Mouse (Mus musculus) stomach, postnatal 0 days (tissue): ENCODE measurements around the gene Itpr3. TPM values are rescaled to one million over a fixed set of nuclear protein-coding genes. Genes with fewer than 3 reads are reported as not detected.

Experiments
- ATAC-seq: fragments of 200-750 bp; cut with Nextera tagmentation; 2 replicates; pipeline ENCODE4 v1.8.0; 2017; ENCODE audit not compliant: low FRiP score, low TSS enrichment
- DNase-seq: peaks from one replicate; pipeline ENCODE4 v3.0.0-alpha.2; 2016; ENCODE audit warnings: low spot score
- H3K27ac ChIP-seq: fragments of 300-500 bp; sonication (generic); replicated peaks from 2 replicates; pipeline ENCODE4 v1.5.1; 2014; ENCODE audit warnings: mild to moderate bottlenecking, control low read depth
- H3K27me3 ChIP-seq: fragments of 300-500 bp; sonication (generic); 2 replicates; pipeline ENCODE4 v1.6.1; 2014; ENCODE audit warnings: low read length; ENCODE audit not compliant: control insufficient read depth, insufficient read depth
- H3K36me3 ChIP-seq: fragments of 300-500 bp; sonication (generic); 2 replicates; pipeline ENCODE4 v1.6.1; 2014; ENCODE audit warnings: low read length, mixed read lengths; ENCODE audit not compliant: control insufficient read depth, insufficient read depth
- H3K4me1 ChIP-seq: fragments of 300-500 bp; sonication (generic); replicated peaks from 2 replicates; pipeline ENCODE4 v1.6.1; 2014; ENCODE audit warnings: antibody characterized with exemption; ENCODE audit not compliant: control insufficient read depth, insufficient read depth
- H3K4me2 ChIP-seq: fragments of 300-500 bp; sonication (generic); replicated peaks from 2 replicates; pipeline ENCODE4 v1.6.1; 2014; ENCODE audit warnings: low read depth, mild to moderate bottlenecking, control low read depth, moderate library complexity
- H3K4me3 ChIP-seq: fragments of 300-500 bp; sonication (generic); 2 replicates; pipeline ENCODE4 v1.5.1; 2014; ENCODE audit warnings: low read depth, low read length, control low read depth
- H3K9ac ChIP-seq: fragments of 300-500 bp; sonication (generic); 2 replicates; pipeline ENCODE4 v1.6.1; 2014; ENCODE audit warnings: mild to moderate bottlenecking, low read length, control low read depth, mixed read lengths
- H3K9me3 ChIP-seq: fragments of 300-500 bp; sonication (generic); 2 replicates; pipeline ENCODE4 v1.6.1; 2016; ENCODE audit warnings: low read length; ENCODE audit not compliant: control insufficient read depth
- CTCF ChIP-seq: IDR thresholded peaks from 2 replicates; pipeline ENCODE4 v1.5.1; 2016; ENCODE audit warnings: antibody characterized with exemption, low read depth, mild to moderate bottlenecking, moderate library complexity
- EP300 ChIP-seq: optimal IDR thresholded peaks from 2 replicates; pipeline ENCODE3; 2016; ENCODE audit warnings: antibody characterized with exemption
- WGBS: fragments of 180-500 bp; shearing (Covaris S2); extraction: QIAGEN DNeasy Blood & Tissue Kit; methylation state at CpG from one replicate; pipeline ENCODE4 v1.1.7; 2014; 5-methylcytosine and 5-hydroxymethylcytosine counted together
- polyA plus RNA-seq: library from polyadenylated mRNA; unstranded; fragments of >200 nt; fragmentation: Nextera tagmentation; extraction: Ambion mirVana; gene quantifications from 2 replicates; pipeline ENCODE4 v1.2.1, GENCODE M21; 2015

Gene Itpr3
- polyA plus RNA-seq, 1 experiment from 2014 or later = 5.9 TPM

- peaks cover 2% of the 10 kb centered on the region; the same call in 1 of the 2 replicates for H3K4me1 ChIP-seq
Observed at GRCm38 (mm10) chr17:27128189-27128588, 71.1 kb downstream of the Itpr3 start.

GRCm38 (mm10) chr17:27129291-27129690, 72.2 kb downstream of the Itpr3 start:
- DNase-seq (no peak), ATAC-seq (no peak)
- TF ChIP-seq EP300 = no peak
- TF ChIP-seq CTCF = no peak
- Histone ChIP-seq H3K27me3 (no peaks in the 10 kb centered on the region), H3K4me2 (no peak overlapping the region), H3K4me3 (no peak overlapping the region), H3K36me3 (no peaks in the 10 kb centered on the region), H3K27ac (no peak overlapping the region), H3K9ac (no peak overlapping the region), H3K4me1 (peaks cover 3% of the 10 kb centered on the region; the same call in 1 of the 2 replicates), H3K9me3 (no peaks in the 10 kb centered on the region)
- 64% methylated on average over 13 of the region's 13 CpGs for WGBS

More at GRCm38 (mm10) chr17:27128189-27128588, 71.1 kb downstream of the Itpr3 start:
- H3K27me3 ChIP-seq = no peaks in the 10 kb centered on the region
- no peak overlapping the region for H3K4me3 ChIP-seq
- H3K9ac ChIP-seq = no peak overlapping the region
- ATAC-seq = no peak
- DNase-seq = no peak
- H3K27ac ChIP-seq = no peak overlapping the region
- no peak overlapping the region for H3K4me2 ChIP-seq
- WGBS = 92% methylated on average over 5 of the region's 5 CpGs
- no peak for TF ChIP-seq CTCF
- no peak for TF ChIP-seq EP300
- no peaks in the 10 kb centered on the region for H3K9me3 ChIP-seq
- peaks cover 9% of the 10 kb centered on the region for H3K36me3 ChIP-seq

DNA sequence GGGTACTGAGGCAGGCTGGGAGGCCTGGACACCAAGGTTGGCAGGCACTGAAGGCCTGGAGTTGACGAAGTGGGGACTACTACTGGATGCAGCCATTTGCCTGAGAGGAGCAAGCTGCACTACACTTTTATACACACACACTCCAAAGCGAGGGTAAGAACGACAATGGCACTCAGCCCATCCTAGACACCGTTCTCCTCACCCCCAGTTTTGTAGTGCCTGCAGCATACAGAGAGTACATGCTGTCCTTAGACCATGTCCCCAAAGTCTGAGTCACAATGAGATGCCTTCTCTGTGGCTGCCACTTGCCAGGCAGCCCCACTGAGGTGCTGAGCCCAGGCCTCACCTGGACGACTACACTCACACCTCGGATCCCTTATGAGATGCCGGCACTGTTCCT, 72.7 kb downstream of the Itpr3 start:
- peaks cover 3% of the 10 kb centered on the region; the same call in 1 of the 2 replicates for H3K4me1 ChIP-seq
- H3K9me3 ChIP-seq = no peaks in the 10 kb centered on the region
- TF ChIP-seq EP300 = no peak
- no peak for TF ChIP-seq CTCF
- no peak overlapping the region for H3K9ac ChIP-seq
- no peak overlapping the region for H3K4me2 ChIP-seq
- no peak for ATAC-seq
- DNase-seq = no peak
- 62% methylated on average over 7 of the region's 7 CpGs for WGBS
- H3K36me3 ChIP-seq = no peaks in the 10 kb centered on the region
- no peak overlapping the region for H3K4me3 ChIP-seq
- H3K27me3 ChIP-seq = no peaks in the 10 kb centered on the region
- H3K27ac ChIP-seq = no peak overlapping the region

GRCm38 (mm10) chr17:27130246-27130645, 73.1 kb downstream of the Itpr3 start:
- DNase-seq = peak; percentile 72
- WGBS = 38% methylated on average over 9 of the region's 9 CpGs

GRCm38 (mm10) chr17:27131240-27131665, 74.1 kb downstream of the Itpr3 start:
- no peak for DNase-seq
- no peak overlapping the region for H3K4me3 ChIP-seq
- H3K27me3 ChIP-seq = no peaks in the 10 kb centered on the region
- H3K36me3 ChIP-seq = no peaks in the 10 kb centered on the region
- ATAC-seq = no peak
- peaks cover 3% of the 10 kb centered on the region; the same call in 1 of the 2 replicates for H3K4me1 ChIP-seq
- H3K4me2 ChIP-seq = no peak overlapping the region
- WGBS = 78% methylated on average over 10 of the region's 10 CpGs
- H3K9me3 ChIP-seq = no peaks in the 10 kb centered on the region
- H3K9ac ChIP-seq = 0 out of 2 replicates have a peak overlapping the region, but pooled peaks have one; percentile 18
- H3K27ac ChIP-seq = no peak overlapping the region
- TF ChIP-seq CTCF (no peak), EP300 (no peak)

More at GRCm38 (mm10) chr17:27130246-27130645, 73.1 kb downstream of the Itpr3 start:
- ATAC-seq = no peak
- Histone ChIP-seq H3K4me2 (no peak overlapping the region), H3K4me3 (no peak overlapping the region), H3K27ac (no peak overlapping the region), H3K27me3 (no peaks in the 10 kb centered on the region), H3K9ac (0 out of 2 replicates have a peak overlapping the region, but pooled peaks have one; percentile 18), H3K4me1 (peaks cover 3% of the 10 kb centered on the region; the same call in 1 of the 2 replicates), H3K36me3 (no peaks in the 10 kb centered on the region), H3K9me3 (no peaks in the 10 kb centered on the region)
- TF ChIP-seq CTCF = no peak
- TF ChIP-seq EP300 = no peak

DNA sequence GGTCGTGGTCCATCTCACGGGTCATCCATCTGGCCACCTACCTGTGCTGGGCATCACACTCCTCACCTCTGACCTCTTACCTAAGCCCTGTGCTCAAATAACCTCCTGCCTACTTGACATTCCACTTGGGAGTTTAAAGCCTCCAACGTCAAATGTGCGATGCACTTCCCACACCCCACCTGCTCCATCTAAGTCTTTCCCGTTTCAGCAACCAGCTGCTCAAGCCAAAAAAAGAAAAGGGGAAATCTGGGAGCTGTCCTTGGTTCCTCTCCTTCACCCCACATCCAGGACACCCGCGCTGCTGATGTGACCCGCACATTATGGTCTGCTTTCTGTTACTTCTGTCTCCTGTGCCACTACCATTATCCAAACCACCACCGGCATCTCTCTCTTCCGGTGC, 75.1 kb downstream of the Itpr3 start:
- no peak overlapping the region for H3K27ac ChIP-seq
- no peak overlapping the region for H3K4me3 ChIP-seq
- no peaks in the 10 kb centered on the region for H3K9me3 ChIP-seq
- no peaks in the 10 kb centered on the region for H3K27me3 ChIP-seq
- ATAC-seq = no peak
- no peaks in the 10 kb centered on the region for H3K36me3 ChIP-seq
- no peak overlapping the region for H3K4me2 ChIP-seq
- 79% methylated on average over 10 of the region's 10 CpGs for WGBS
- no peak for DNase-seq
- no peak overlapping the region for H3K9ac ChIP-seq
- no peak for TF ChIP-seq CTCF
- no peak for TF ChIP-seq EP300
- peaks cover 3% of the 10 kb centered on the region; the same call in 1 of the 2 replicates for H3K4me1 ChIP-seq
